Mouse (Mus musculus) adrenal gland, adult 18-20 months (tissue): ENCODE measurements around the gene Irf1. TPM values are rescaled to one million over a fixed set of nuclear protein-coding genes. Genes with fewer than 3 reads are reported as not detected.

Experiments used
- DNase-seq, 2 experiments: peaks; one replicate each; pipeline ENCODE4 v3.0.0; 2021 to 2022; ENCODE audit warnings: low spot score in 2 of 2
- total RNA-seq, 2 experiments: library from RNA; stranded (reverse); gene quantifications; 1 replicate in 1 of 2; 2 replicates in 1 of 2; pipeline ENCODE4 v1.2.3; 2021

Gene Irf1
- total RNA-seq, 2 experiments from 2014 or later: 21.2 to 44.2 TPM

DNA sequence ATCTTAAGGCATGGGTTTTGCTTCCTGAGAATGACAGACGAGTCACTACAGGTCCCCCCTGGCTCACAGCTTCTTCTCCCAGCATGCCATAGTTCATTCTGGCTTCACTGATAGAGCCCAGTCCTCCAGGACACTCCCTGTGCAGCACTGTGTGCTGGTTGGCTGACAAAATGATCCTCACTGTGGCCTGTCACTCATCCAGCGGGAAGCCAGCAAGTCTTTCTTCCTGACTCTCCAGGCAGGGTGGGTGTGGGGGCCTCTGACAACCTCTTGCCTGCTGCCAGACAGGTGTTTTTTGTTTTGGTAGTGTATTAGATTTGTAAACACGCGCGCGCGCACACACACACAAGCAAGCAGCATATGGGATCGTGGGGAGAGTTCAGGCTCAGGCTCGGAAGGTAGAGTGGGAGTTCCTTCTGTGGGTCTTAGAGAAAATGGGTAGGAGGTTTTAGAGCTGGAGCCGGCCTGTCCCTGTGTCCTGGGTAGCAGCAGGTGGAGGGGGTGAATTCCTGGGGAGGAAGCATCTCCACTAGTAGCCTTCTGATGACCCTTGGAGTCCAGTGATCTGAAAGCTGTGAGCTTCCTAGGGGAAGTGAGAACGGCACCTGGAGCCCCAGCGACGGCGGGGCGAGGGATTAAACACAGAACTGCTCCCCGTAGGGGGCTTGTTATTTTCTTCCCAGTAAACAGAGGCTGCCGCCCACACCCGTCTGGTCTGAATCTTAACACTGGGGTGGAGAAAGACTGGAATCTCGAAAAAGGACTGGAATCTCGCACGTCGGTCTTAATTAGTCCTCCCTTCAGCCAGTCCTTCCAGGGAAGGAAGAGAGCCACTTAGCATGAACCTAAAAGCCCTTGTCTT is 10.0 kb upstream of the Irf1 start:
- no peak for DNase-seq

DNA sequence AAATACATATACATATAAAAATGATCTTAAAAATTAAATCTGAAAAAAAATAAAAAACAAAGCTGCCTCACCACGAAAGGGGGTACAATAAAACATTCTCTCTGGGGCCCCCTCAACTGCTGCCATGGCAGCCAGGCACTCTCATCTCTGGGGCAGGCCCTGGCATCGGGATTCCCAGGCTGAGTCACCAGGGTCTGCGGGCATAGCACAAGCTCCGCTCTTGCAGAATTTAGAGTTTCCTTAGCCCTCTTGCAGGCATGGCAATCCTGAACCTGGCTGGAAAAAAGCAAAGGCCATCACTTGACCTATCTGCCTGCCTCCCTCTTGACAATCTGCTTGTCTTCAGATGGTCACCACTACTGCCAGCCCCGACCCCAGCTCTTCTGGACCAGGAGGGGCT is 8.5 kb upstream of the Irf1 start:
- no peak for DNase-seq

DNA sequence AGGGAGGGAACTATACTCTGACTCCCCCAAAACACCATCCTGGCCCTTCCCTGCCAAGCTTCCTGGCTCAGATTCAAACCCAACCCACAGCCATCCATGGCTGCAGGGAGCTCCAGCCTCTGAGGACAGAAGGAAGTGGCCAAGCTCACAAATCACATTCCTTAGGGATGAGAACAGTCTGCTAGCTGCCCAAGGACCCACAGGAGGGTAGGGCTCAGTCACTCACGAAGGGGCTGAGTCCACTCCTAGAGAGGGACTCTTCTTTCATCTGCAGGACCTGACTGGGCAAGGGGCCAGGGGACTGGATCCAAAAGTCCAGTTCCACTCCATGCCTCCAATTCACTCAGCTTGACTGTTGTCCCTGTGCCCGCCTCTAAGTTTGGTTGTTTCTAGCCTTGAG is 8.0 kb upstream of the Irf1 start:
- DNase-seq: peak; percentile 74

DNA sequence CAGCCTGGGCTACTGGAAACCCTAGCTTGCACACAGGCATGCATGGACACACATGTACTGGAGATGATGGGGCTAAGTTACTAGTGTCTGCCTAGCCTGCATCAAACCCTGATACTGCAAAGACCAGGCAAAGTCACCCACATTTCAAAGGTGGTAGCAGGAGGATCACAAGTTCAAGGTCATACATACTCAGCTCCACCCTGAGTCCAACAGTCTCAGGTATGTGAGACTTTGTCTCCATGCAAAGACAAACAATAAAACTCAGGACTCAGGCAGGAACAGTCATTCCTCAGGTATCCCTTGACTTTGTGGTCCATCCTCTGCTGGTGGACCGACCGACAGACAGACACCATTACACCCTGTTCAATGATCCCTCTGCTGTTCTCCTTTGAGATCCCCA is 7.4 kb upstream of the Irf1 start:
- no peak for DNase-seq

- peak; percentile 82 to 84 for DNase-seq
Measured at GRCm38 (mm10) chr11:53762827-53763495, 6.9 kb upstream of the Irf1 start.

DNA sequence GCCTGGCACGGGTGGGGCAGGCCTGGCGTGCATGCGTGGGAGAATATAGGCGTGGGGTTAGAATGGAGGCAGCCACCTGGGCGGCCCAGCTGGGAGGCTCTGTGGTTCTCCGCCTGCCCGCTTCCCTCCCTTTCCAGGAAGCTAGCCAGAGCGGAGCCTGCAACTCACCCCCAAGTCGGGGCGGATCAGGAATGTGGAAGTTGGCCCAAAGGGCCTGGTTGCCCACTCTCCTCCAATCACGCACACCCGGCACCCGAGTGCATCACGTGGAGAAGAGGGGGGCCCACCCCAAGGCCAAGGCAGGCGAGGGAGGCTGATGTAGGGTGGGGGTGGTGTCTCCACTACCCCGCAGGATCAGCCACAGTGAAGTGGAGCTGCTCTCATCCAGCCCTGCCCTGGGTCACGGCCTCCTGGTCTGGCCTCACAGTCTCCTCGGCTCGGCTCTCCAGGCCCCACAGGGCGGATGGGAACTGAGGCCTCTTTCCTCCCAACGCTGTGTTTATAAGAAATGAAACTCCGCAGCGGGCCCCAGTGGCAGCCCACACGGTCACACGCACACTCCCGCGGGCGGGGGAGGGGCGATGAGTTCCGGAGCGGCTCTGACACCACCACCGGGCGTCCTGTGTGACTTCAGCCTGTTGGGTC is 6.2 kb upstream of the Irf1 start:
- peak; percentile 89 to 91 for DNase-seq

- no peak for DNase-seq
Measured at GRCm38 (mm10) chr11:53764581-53764980, 5.2 kb upstream of the Irf1 start.

DNA sequence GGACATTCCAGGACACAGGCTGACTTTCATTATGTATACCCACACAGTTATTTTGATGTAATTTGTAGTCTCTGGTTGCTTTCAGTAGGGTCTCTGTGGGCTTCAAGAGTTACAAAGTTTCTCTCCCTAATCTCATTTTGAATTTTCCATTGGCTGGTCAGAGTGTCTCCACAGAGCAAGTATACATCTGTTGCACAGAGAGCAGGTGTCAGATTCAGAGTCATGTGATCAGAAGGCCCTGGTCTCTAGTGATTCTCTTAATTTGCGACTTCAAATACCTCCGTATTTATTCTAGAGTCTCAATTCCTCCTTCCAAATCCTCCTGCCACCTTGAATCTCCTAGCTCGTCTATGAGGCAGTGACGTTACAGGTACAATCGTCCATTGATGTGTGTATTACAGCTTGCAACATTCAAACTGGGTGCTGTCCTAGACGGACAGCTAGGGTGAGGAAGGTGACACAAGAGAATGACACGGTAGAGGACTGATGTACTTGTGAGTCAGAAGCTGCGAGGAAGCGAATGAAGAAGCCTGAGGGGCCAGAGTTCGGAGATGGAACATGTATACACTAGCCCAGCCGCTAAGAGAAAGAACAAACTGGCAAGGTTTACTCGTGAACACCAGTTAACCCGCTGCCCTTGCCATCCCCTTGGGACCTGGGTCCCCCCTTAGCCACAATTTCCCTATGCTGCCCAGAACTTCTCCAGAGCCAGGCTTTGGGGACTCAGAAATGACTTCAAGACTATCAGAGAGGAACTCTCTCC is 1.2 kb upstream of the Irf1 start:
- no peak for DNase-seq

GRCm38 (mm10) chr11:53769185-53769576 is 633 bp upstream of the Irf1 start:
- no peak for DNase-seq

GRCm38 (mm10) chr11:53770125-53770791 is 444 bp downstream of the Irf1 start:
- peak; percentile 73 to 79 for DNase-seq

GRCm38 (mm10) chr11:53771001-53771744 is 1.4 kb downstream of the Irf1 start:
- no peak for DNase-seq

DNA sequence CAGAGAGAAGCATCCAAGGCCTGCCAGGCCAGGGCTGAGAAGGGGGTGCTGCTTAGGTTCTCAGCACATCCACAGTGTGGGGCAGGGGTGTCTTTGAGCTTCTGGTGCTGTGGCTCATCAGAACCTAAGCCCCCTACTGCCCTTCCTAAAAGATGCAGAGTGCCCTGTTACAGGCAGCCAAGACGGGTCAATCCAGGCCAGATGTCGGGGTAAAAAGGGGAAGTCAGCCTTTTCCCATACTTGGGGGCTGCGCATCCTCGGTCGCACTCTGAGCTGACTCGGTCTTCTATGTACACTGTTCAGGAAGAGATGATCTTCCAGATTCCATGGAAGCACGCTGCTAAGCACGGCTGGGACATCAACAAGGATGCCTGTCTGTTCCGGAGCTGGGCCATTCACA is 2.7 kb downstream of the Irf1 start:
- no peak for DNase-seq

DNA sequence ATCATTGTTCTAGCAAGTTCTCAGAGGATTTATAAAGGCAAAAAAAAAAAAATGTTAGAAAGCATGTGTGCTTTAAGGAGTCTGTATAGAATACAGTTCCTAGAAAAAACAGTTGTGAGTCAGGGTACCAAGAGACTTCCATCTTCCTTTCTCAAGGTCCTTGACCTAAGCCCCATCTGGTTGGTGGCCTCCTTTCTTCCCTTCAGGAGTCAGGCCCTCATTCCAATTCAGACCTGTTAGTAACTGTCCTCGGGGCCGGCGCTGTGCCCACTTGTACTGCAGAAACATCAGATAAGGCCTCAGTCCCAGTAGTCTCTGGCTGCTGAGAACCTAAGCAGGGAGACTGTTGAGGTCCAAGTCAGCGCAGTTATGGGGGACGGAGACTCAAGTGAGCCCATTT is 3.3 kb downstream of the Irf1 start, which contains the start of gene Gm17334:
Gene Gm17334, minus strand, starts transcription at position 101 of the 400 bp plus-strand sequence.
- DNase-seq: no peak

DNA sequence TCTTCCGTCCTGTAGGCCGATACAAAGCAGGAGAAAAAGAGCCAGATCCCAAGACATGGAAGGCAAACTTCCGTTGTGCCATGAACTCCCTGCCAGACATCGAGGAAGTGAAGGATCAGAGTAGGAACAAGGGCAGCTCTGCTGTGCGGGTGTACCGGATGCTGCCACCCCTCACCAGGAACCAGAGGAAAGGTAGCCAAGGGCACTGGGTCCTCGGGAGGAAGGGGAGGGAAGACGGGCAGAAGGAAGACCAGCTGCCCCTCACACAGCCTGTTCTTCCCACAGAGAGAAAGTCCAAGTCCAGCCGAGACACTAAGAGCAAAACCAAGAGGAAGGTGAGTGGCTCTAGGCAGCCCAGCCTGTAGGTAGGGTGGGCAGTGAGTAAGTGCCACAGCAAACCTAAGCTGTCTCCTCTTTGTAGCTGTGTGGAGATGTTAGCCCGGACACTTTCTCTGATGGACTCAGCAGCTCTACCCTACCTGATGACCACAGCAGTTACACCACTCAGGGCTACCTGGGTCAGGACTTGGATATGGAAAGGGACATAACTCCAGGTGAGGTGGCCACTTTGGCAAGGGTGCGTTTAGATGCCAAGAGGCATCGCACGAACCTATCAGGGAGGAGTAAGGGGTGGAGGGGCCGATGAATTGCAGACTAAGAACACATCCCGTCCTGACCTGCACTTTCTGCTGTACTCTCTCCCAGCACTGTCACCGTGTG is 4.0 kb downstream of the Irf1 start:
- DNase-seq: no peak

DNA sequence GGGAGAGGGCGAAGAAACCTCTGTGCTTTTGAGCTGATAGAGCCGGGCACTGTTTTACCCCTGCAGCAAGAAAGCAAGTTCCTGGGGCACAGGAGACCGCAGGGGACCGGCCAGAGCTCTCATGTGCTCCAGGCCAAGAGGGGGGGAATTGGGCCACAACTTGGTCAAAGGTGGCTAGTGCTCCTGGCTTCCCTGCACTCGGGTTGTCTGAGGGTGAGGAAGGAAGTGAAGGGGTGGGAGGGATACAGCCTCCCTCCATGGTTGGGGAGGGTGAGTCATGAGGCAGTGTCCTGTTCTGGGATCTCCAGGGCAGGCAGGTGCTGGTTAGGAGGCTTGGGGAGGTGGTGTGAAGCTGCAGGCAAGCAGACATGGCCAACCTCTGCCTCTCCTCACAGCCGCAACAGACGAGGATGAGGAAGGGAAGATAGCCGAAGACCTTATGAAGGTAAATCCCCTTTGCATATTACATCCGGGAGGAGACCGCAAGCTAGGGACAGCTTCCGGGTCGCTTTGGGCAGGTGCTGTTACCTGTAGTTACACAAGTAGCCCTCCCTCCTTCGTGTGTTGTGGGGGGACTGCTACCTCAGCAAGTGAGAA is 4.9 kb downstream of the Irf1 start:
- DNase-seq: no peak

- no peak for DNase-seq
Measured at GRCm38 (mm10) chr11:53777736-53778135, 7.9 kb downstream of the Irf1 start.

GRCm38 (mm10) chr11:53778455-53778854 is 8.6 kb downstream of the Irf1 start:
- DNase-seq: no peak

- DNase-seq: no peak
Measured at GRCm38 (mm10) chr11:53779808-53780207, 10.0 kb downstream of the Irf1 start.

DNA sequence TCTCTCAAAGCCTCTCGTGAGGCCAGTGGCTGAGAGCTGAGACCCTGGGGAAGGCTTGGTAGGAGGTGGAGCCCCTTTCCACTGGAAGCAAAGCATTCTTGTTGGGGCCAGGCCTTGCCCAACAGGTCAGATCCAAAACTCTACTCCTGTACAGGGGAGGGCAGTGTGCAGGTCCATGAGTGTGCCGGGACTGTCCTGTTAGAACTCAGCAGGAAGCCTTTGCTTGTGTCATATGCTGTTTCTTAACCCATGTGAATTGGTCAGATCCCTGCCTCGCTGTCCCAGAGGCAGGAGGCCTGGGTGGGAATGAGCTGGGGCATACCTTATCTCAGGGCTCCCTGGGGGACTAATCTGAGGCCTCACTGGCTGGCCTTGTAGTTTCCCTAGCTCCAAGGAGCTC is 10.4 kb downstream of the Irf1 start:
- DNase-seq: no peak
